ENCODE assay signal across 22 mouse cellular contexts in genomic region chr13:55977902-55978301, GRCm38 (mm10).
"Had no signal": no experiment of that assay in that cellular context is flagged by ENCODE, and none has a peak within 500 bp of the region (broad histone marks: within the 10 kb centered on the region; RNA-seq: fewer than 3 reads in every experiment).

No protein-coding gene starts in this region.

- ATAC-seq: midbrain, embryonic 16.5 days had no signal

- H3K36me3 ChIP-seq: limb, embryonic 10.5 days; limb, embryonic 13.5 days; liver, embryonic 13.5 days; midbrain, embryonic 12.5 days; neural tube, embryonic 13.5 days had no signal

- H3K9me3 ChIP-seq: limb, embryonic 10.5 days; limb, embryonic 13.5 days; liver, embryonic 13.5 days; midbrain, embryonic 12.5 days; neural tube, embryonic 13.5 days had no signal

- H3K4me2 ChIP-seq: liver, embryonic 13.5 days; midbrain, embryonic 12.5 days; neural tube, embryonic 13.5 days had no signal

- H3K27ac ChIP-seq: kidney, postnatal 0 days; layer of hippocampus, adult 2 months; limb, embryonic 13.5 days; liver, embryonic 13.5 days; midbrain, embryonic 12.5 days; neural tube, embryonic 13.5 days had no signal

- H3K4me1 ChIP-seq: liver, embryonic 13.5 days had no signal

- DNase-seq: kidney, adult 11 months; kidney, adult 8-10 months; kidney, postnatal 25 days; layer of hippocampus, adult 9-11 months; liver; liver, embryonic 13.5 days; lung, adult 2 months; lung, postnatal 14 days; retina, postnatal 1 day; right cerebral cortex, postnatal 25 days; spleen, adult 18-20 months; thymus, adult 18-20 months; thymus, postnatal 14 days; thymus, postnatal 4 days had no signal

- H3K4me3 ChIP-seq: layer of hippocampus, adult 2 months; limb, embryonic 10.5 days; limb, embryonic 13.5 days; liver, embryonic 13.5 days; midbrain, embryonic 12.5 days; myocyte; neural tube, embryonic 13.5 days had no signal

- H3K27me3 ChIP-seq: liver, embryonic 13.5 days had no signal

- H3K9ac ChIP-seq: limb, embryonic 13.5 days; liver, embryonic 13.5 days; midbrain, embryonic 12.5 days; neural tube, embryonic 13.5 days had no signal
